Mouse (Mus musculus) heart, adult 8-10 months (tissue): Measurements from ENCODE around the gene Acsl4. TPM values are rescaled to one million over a fixed set of nuclear protein-coding genes. Genes with fewer than 3 reads are reported as not detected.

ENCODE experiments used
- DNase-seq: peaks from one replicate; pipeline ENCODE4 v3.0.0; 2022; ENCODE audit warnings: low spot score
- total RNA-seq, 4 experiments: library from RNA; stranded (reverse); gene quantifications; 2 replicates each; pipeline ENCODE4 v1.2.4; 2022

Gene Acsl4
- total RNA-seq, 4 experiments from 2014 or later, result 8.2 to 10.6 (median 8.9) TPM

DNA sequence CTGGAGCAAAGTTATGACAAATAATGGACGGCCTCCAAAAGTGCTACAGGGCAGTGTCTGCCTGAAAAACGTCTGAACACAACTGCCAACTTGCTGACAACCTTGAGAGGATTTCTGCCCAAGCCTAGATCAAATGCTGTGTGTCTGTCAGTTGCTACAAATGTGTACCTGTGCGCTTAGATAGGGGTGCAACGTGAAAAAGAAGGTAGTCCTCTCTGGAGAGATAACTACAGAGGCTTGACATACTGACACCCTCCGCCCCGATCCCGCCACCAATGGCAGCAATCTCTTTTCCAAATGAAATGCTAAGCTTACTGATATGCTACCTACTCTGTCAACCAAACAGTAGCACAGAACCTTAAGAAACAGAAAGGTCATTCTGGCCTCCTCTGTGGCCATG is 31.3 kb downstream of the Acsl4 start:
- DNase-seq, result no peak

DNA sequence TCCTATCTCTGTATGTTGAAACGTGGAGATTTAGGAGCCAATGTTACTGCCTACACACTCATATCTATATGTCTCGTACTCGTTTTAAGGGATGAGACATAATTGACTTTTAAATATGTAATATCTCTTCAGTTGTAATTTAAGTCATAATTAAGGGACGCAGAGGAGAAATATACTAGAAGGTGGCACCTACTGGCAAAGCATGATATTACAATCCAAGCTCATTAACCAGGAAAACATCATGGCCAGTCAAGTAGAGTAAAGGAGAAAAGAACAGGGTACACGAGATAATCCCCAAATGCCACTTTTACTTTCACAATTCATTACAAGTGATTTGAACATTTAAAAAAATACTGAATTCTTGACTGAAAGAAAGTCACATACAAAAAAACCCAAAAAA is 31.9 kb downstream of the Acsl4 start:
- no peak for DNase-seq

DNA sequence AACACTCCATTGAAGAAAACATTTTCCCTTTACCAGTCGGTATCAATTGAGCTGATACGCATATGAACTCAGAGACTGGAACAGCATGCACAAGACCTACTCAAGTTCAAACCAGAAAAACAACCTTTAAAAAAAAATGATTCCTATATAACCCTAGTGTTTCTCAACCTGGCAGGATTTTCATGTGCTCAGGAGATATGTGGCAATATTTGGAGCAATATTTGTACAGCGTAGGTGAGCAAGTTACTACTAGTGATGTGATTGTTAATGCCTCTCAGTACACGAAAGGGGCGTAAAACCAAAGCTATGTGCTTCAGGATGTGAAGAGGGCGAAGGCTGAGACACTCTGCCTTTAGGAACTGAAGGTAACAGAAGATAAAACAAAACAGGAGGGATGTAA is 54.1 kb downstream of the Acsl4 start:
- DNase-seq, result no peak

DNA sequence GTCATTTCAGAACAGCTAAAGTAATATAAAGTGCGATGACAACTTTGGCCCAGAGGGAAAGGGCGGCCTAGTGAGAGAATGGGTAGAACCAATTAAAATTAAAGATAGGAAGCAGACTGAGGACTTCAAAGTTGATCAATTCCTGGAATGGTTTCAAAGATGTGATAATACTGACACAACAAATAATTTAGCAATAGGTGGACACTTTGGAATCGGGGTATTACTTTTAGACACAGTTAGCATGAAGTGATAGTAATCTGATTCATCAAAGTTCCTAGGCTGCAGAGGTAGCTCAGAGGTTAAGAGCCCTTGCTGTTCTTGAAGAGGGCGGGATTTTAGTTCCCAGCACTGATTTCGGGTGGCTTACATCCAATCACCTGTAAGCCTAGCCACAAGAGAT is 54.8 kb downstream of the Acsl4 start:
- DNase-seq, result no peak

DNA sequence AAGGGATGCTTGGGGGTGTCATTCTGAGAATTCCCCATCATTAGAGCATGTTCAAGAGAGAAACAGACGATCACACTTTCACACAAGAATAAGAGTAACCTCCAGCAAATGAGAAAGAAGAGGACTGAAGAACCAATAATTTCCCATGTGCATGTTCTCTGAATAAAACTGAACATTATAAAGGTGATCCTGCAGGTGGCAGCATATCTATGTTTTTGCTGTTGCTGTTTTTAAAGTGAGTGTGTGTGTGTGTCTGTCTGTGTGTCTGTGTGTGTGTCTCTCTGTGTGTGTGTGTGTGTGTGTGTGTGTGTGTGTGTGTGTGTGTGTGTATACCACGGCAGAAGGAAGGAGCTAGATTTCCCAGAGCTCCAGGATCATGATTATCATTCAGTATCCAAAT is 64.6 kb downstream of the Acsl4 start:
- DNase-seq, result peak; percentile 0

DNA sequence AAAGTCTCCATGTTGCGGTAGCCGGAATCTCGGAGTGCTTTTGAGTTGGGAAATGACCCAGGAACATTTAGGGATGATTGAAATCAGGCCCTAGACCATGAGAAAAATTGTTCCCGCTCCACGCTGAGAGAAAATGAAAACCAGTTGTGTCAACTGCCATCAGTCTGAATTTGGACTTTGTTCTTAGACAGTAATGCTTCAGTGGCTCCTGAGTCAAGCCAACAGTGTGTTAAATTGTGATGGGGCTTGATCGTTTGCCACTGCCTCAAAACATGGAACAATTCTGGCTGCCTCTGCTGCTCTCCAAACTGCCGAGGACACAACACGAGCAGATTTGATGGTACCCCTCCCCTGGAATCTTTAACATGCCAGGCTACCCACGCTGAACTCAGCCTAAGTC is 74.2 kb downstream of the Acsl4 start:
- DNase-seq, result no peak

DNA sequence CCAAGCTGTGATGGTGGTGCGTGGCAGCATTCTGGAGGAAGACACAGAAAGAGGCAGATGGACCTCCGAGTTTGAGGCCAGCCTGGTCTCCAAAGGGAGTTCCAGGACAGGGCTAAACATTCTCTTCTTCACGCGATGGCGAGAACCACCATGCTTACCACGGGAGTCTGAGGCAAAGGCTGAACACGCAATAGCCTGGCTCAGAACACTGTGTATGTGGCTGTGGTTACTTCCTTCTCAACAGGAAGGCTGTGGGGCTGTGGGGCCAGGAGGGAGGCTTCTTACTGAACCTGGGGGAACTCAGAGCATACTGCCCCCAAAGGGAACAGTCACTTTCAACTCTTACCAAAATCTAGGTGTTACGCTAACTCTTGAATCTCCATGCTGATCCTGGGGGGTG is 75.1 kb downstream of the Acsl4 start:
- no peak for DNase-seq

DNA sequence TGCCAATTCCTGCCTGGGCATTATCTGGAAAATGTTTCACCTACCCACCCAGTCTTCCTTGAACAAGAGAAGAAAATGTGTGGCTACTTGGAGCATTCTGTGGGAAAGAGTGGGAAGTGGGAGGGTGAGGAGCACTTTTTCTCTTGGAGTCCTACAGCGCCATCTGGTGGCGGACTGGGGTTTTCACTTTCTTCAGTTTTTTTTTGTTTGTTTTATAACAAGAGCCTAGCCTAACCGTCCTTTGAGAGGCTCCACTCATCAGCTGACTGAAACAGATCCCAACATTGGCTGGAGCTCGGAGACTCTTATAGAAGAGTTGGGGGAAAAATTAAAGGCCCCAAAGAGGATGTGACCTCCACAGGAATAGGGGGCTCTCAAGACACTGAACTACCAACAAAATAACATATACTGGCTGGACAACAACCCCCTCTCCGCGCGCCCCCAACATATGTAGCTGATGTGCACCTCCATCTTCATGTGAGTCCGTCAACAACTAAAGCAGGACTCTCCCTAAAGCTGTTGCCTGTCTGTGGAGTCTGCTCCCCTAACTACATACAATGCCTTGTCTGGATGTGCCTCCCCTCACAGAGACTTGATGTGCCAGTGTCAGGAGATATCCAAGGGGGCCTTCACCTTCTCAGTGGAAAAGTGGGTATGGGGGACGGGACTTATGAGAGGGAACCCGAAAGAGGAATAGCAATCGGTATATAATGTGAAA is 75.9 kb downstream of the Acsl4 start:
- peak; percentile 32 for DNase-seq

DNA sequence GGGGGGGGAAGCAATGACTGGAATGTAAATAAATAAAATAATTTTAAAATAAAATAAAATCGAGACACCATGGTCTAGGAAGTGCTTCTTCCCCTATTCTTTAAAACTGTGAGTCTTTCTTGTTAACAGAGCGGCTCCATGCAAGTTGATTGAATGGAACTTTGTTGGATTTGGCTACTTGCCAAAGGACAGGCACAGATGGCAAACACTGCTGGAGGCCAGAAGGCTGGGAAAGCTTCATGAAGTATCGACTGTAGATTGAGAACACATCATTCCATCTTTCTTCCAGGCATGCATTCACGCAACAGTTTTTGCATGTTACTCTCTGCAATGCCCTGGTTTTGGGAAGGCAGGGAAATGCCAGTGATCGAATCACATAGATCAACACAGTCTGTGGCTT is 79.9 kb downstream of the Acsl4 start:
- no peak for DNase-seq

DNA sequence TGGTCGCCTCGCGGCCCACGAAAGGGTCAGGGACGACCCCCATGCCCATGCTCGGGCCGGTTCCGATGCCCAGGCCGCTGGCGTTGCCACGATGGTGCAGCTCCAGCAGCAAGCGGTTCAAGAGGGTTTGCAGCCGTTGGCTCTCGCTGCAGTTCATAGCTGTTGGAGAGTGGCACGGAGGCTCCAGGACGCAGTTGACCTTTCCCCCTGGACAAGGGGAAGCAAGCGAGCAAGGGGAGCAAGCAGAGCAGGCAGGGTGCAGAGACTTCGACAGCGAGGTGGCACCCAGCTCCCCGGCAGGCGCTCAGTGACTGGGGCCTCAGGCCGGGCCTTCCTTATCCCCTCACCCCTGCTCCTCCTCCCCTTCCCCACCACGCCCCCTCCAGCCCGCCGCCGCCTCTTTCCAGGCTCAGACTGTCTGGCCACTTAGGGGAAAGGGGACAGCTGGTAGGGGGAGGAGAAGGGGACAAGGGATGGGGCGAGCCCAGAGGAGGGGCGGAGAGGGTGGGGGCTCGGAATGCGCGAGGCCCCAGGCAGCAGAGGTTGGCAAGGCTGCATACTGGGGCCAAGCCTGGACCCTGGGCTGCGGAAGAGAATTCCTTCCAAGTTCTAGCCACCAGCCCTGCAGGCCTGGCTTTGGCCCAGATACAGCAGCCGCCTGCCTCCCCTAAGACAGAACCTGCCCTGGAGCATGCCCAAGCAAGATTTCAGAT is 84.3 kb downstream of the Acsl4 start, which contains the start of gene Kcne1l:
Gene Kcne1l (minus strand): TSS at position 426 of the 713 bp plus-strand sequence.
- no peak for DNase-seq

DNA sequence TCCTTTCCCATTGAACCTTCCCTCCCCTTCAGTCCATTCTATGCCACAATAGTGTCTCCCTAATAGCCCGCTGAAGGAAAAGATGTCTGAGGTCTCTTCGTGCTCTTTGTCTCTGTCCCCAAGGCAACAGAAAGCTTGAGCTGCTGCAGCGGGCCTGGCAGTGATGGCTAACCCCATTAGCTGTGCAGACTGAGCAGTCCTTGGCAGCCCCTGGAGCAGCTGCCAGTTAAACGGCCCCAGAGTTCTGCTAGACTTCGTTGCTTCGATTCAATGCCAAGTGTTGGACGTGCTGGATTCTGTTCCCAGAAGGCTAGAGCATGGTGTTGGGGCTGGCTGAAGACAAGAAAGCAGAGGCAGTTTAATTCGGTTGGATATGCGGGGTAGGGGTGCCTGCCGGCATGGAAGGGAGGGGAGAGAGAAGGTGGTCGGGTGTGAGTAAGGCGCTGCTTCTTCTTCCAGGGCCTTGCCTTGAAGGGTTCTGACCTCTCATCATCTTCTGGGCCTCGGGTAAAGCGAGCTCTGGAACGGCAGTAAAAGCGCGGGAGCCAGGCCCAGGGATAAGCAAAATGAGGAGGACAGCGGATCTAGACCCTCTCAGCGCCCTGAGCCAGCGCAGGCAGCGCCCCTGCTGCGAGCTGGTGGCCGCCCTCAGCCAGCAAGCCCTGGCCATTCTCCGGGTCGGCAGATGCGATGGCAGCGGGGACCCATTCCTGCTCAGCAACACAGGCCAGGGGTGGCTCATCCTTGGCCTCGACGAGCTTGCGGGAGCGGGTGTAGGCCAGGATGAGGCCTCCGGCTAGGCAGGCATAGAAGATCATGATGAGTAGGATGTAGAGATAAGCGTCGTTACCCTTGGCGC is 85.1 kb downstream of the Acsl4 start:
- DNase-seq, result no peak

DNA sequence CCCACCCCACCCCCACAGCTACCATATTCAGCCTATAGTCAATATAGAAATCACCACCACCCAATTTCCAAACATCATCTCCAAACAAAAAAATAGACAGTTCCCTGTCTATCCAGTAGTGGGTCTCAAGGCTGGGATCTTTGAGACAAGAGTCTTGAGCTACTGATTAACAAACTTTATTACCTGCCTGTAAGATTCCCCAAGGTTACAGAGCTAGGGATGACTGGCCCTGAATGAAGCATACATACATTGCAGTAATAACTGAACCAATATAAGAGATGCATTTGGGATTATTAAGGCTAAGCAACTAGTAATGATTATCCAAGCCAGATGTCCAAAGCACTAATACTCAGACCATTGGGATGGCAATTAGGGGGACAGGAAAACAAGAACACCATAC is 85.7 kb downstream of the Acsl4 start:
- DNase-seq, result no peak

DNA sequence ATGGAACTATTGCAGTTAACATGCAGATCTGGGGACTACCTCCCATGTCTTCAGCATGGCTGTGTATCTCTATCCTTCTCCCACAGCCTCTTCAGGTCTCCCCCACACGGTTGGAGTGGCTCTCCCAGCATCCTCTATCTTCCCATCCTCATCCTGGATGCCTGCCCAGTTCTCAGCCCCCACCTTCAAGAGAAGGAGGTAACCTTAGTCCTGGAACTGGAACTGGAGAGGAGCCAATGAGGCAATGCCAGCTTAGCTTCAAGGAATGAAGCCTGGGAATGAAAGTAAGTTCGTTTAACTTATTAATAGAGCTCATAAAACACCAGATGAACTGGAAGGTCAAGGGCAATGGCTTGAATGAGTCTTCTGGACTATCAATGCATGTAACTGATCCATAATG is 86.9 kb downstream of the Acsl4 start:
- DNase-seq, result no peak

DNA sequence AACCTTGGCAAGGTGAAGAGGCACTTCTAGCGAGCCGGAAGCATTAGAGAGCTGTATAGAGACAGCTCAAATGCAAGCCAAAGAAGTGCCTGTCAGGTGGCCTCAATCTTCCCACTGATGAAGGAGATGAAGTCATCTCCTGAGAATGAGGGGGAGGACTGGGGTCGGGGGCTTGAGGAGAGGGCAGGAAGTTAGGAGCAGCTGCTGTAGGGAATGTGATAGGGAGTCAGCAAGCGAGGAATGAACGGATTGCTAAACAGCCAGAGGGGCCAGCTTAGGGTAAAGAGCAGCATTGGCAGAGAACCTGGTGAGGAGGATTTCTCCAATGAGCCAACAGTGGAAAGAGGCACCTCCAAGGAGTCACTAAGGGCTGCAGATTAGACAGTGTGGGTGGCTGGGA is 104.4 kb downstream of the Acsl4 start:
- no peak for DNase-seq

DNA sequence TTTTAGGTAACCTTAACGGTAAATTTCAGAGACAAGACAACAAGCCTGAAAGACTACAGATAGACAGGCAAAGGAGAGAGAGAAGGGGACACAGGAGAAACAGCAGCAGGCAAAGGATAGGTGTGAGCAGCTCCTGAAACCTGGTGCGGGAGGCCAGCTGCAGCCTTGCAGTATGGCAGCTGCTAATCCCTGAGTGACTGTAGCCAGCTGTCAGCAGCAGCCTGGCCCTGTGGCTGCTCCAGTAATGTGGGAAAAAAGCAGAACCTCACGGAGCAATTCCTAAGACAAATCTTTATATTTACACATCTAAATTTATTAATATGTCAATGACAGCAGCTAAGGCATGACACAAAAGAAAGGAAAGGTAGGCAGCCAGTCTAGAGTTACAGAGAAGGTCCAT is 113.8 kb downstream of the Acsl4 start:
- DNase-seq, result no peak

DNA sequence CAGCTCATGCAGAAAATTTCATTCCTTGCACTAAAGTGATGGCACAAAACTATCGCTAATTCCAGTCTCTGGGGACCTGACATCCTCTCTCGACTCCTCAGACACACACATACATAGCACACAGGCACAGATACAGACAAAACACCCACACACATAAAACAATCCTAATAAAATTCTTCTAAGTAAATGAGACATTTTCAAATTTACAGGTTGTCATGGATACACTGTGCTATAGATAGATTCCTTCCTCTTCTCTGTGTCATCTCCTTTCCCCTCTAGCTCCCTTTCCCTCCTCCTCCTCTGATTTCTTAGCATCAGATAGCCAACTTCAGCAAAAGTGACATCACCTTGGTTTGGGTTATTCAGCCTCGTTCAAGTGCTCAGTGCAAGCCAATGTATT is 114.3 kb downstream of the Acsl4 start:
- DNase-seq, result no peak

Other genes starting within 250 kb of the Acsl4 start
- not detected for gene Gucy2f, start 193.6 kb downstream of the Acsl4 start, total RNA-seq
- 1 to 10 TPM; 6.1 to 7.4 (median 6.4) TPM for gene Nxt2, start 163.8 kb downstream of the Acsl4 start, total RNA-seq
- gene Kcne1l, start 84.2 kb downstream of the Acsl4 start, total RNA-seq, result under 1 TPM in 1 of 4 experiments, not detected in 3; 0.27 TPM